Mouse (Mus musculus) neural tube, embryonic 11.5 days (tissue): ENCODE results near the gene Abi1. TPM values are rescaled to one million over a fixed set of nuclear protein-coding genes. Genes with fewer than 3 reads are reported as not detected.

Experiments used
- polyA plus RNA-seq: library from polyadenylated mRNA; unstranded; fragments of >200 nt; fragmentation: Nextera tagmentation; extraction: Ambion mirVana; gene quantifications from 2 replicates; pipeline ENCODE4 v1.2.1, GENCODE M21; 2014

Abi1 gene
- polyA plus RNA-seq, 1 experiment from 2014 or later: 48.1 TPM

Other genes with a start within 250 kb of the Abi1 start
- gene Pdss1, start 144.7 kb downstream of the Abi1 start, polyA plus RNA-seq: 22.6 and 23.7 TPM in 2 replicates
- gene Acbd5, start 27.9 kb upstream of the Abi1 start, polyA plus RNA-seq: 43.5 and 45.1 TPM in 2 replicates
- gene Mastl, start 115.8 kb upstream of the Abi1 start, polyA plus RNA-seq: 10.0 and 13.4 TPM in 2 replicates
- 79.2 and 84.1 TPM in 2 replicates for gene Yme1l1, start 116.1 kb upstream of the Abi1 start, polyA plus RNA-seq
- not detected in 2 replicates for gene 4931423N10Rik, start 167.2 kb upstream of the Abi1 start, polyA plus RNA-seq